Mouse (Mus musculus): ENCODE data around the gene Dapk2. TPM values are rescaled to one million over a fixed set of nuclear protein-coding genes. Genes with fewer than 3 reads are reported as not detected.
A peak's percentile ranks its signal among the peaks of the same experiment; 100 is the strongest.

Dapk2 gene
- total RNA-seq (2018; cell fraction: chromatin; rRNA removed) = not detected
- under 1 TPM in 7 of 26 experiments, not detected in 19; 0.09 to 0.22 (median 0.09) TPM for total RNA-seq (2018; cell fraction: cytosol; rRNA removed)
- total RNA-seq (2018; cell fraction: nucleus; rRNA removed) = not detected
- polyA plus RNA-seq (2018) = 0.07 TPM in 1 of 3 replicates, not detected in the others

- Histone ChIP-seq H3K36me3 (ENCODE audit: inconsistent target) (no peaks in the 10 kb centered on the region), H3K4me3 (ENCODE audit: inconsistent target) (no peak within 1 kb of the TSS), H3K79me2 (ENCODE audit: inconsistent target) (no peaks in the 10 kb centered on the region), H3K27ac (no peak within 1 kb of the TSS)
- 3% methylated on average over 55 of the region's 58 CpGs for WGBS (ENCODE audit: missing documents)
Measured at GRCm38 (mm10) chr9:66157958-66158830, at the start of gene Dapk2. Gene Dapk2 (plus strand): TSS chr9:66158223.

DNA sequence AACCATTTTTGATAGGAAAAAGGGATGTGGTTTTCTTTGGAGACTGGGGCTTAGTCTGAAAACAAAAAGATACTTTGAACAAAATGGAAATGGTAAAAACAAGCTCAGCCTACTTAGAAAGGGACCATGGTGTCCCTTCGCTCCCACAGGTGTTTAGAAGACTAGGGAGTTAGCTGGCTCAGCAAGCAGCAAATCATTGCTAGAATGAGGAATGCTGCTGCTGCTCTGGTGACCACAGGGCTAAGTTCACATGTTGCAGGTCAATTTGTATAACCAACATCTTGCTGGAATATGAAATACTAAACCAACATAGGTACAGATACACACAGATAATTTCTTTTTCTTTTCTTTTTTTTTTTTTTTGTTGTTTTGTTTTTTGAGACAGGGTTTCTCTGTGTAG is 48.4 kb upstream of the Dapk2 start:
- no peak overlapping the region for H3K27ac ChIP-seq
- H3K4me3 ChIP-seq (ENCODE audit: inconsistent target) = no peak overlapping the region
- peaks cover 35% of the 10 kb centered on the region for H3K36me3 ChIP-seq (ENCODE audit: inconsistent target)
- 100% methylated on average over 1 of the region's 1 CpGs for WGBS (ENCODE audit: missing documents)
- H3K79me2 ChIP-seq (ENCODE audit: inconsistent target) = peaks cover 90% of the 10 kb centered on the region

- Histone ChIP-seq H3K27ac (no peak overlapping the region), H3K4me3 (ENCODE audit: inconsistent target) (no peak overlapping the region)
Measured at GRCm38 (mm10) chr9:66110126-66110525, 47.9 kb upstream of the Dapk2 start.

GRCm38 (mm10) chr9:66110611-66111379 is 47.2 kb upstream of the Dapk2 start:
- H3K36me3 ChIP-seq (ENCODE audit: inconsistent target) = peaks cover 24% of the 10 kb centered on the region
- H3K4me3 ChIP-seq (ENCODE audit: inconsistent target) = no peak overlapping the region
- H3K27ac ChIP-seq = no peak overlapping the region
- peaks cover 89% of the 10 kb centered on the region for H3K79me2 ChIP-seq (ENCODE audit: inconsistent target)
- WGBS (ENCODE audit: missing documents) = 94% methylated on average over 8 of the region's 8 CpGs

More at GRCm38 (mm10) chr9:66110126-66110525, 47.9 kb upstream of the Dapk2 start:
- 22% methylated on average over 7 of the region's 8 CpGs for WGBS (ENCODE audit: missing documents)
- Histone ChIP-seq H3K36me3 (ENCODE audit: inconsistent target) (peaks cover 30% of the 10 kb centered on the region), H3K79me2 (ENCODE audit: inconsistent target) (peaks cover 89% of the 10 kb centered on the region)

DNA sequence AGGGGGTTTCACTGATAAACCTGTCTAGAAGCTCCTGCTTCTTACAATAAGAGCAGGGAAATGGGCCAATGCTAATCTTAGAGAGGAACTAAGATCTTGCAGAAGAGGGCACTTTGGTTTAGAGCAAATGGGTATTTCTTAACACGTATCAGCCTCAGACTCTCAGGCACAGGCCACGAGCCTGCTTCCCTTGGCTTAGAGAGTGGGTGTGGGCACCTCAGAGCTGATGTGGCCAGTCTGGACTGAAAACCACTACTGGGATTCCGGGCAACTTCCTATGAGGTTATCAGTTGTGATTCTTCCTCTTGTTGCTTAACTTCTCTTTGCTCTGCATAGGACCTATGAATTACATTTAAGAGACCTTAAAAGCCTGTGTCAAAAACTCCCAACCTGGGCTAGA is 43.7 kb upstream of the Dapk2 start:
- 0% methylated on average over 3 of the region's 3 CpGs for WGBS (ENCODE audit: missing documents)
- peaks cover 90% of the 10 kb centered on the region for H3K79me2 ChIP-seq (ENCODE audit: inconsistent target)
- no peaks in the 10 kb centered on the region for H3K36me3 ChIP-seq (ENCODE audit: inconsistent target)
- H3K27ac ChIP-seq = peak overlapping the region; percentile 65
- H3K4me3 ChIP-seq (ENCODE audit: inconsistent target) = no peak overlapping the region

DNA sequence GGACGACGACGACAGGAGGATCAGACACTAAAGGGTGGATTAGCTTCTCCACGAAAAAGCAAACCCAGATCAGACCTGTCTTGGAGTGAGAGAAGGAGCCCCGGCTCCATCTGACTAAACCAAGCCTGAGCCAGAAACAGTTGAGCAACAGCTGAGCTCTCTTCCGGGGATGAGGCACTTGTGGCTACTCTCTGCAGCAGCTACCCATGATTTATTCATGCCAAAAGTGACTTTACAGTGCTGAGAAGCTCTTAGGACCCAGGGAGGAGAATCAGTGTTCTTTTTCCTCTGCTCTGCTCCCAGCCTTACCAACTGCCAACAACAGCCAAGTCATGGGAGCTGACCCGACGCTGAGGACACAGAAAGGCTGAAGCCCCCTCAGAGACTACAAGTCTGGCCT is 41.1 kb upstream of the Dapk2 start:
- 46% methylated on average over 8 of the region's 8 CpGs for WGBS (ENCODE audit: missing documents)
- Histone ChIP-seq H3K27ac (peak overlapping the region; percentile 76), H3K79me2 (ENCODE audit: inconsistent target) (peaks cover 90% of the 10 kb centered on the region), H3K4me3 (ENCODE audit: inconsistent target) (no peak overlapping the region), H3K36me3 (ENCODE audit: inconsistent target) (no peaks in the 10 kb centered on the region)

GRCm38 (mm10) chr9:66119498-66119897 is 38.5 kb upstream of the Dapk2 start:
- no peaks in the 10 kb centered on the region for H3K36me3 ChIP-seq (ENCODE audit: inconsistent target)
- H3K27ac ChIP-seq = 0 out of 2 replicates have a peak overlapping the region, but pooled peaks have one; percentile 2
- peaks cover 99% of the 10 kb centered on the region for H3K79me2 ChIP-seq (ENCODE audit: inconsistent target)
- WGBS (ENCODE audit: missing documents) = 52% methylated on average over 2 of the region's 2 CpGs
- H3K4me3 ChIP-seq (ENCODE audit: inconsistent target) = no peak overlapping the region

- Histone ChIP-seq H3K4me3 (ENCODE audit: inconsistent target) (no peak overlapping the region), H3K79me2 (ENCODE audit: inconsistent target) (peaks cover 94% of the 10 kb centered on the region), H3K36me3 (ENCODE audit: inconsistent target) (no peaks in the 10 kb centered on the region), H3K27ac (peak overlapping the region; percentile 2; the same call in 1 of the 2 replicates)
- 93% methylated on average over 4 of the region's 4 CpGs for WGBS (ENCODE audit: missing documents)
Measured at GRCm38 (mm10) chr9:66120106-66120505, 37.9 kb upstream of the Dapk2 start.

- H3K79me2 ChIP-seq (ENCODE audit: inconsistent target) = peaks cover 85% of the 10 kb centered on the region
- 83% methylated on average over 3 of the region's 3 CpGs for WGBS (ENCODE audit: missing documents)
- H3K27ac ChIP-seq = no peak overlapping the region
- no peak overlapping the region for H3K4me3 ChIP-seq (ENCODE audit: inconsistent target)
- H3K36me3 ChIP-seq (ENCODE audit: inconsistent target) = no peaks in the 10 kb centered on the region
Measured at GRCm38 (mm10) chr9:66120945-66121344, 37.1 kb upstream of the Dapk2 start.

GRCm38 (mm10) chr9:66121421-66121820 is 36.6 kb upstream of the Dapk2 start:
- H3K4me3 ChIP-seq (ENCODE audit: inconsistent target) = no peak overlapping the region
- no peaks in the 10 kb centered on the region for H3K36me3 ChIP-seq (ENCODE audit: inconsistent target)
- peaks cover 81% of the 10 kb centered on the region for H3K79me2 ChIP-seq (ENCODE audit: inconsistent target)
- no peak overlapping the region for H3K27ac ChIP-seq

- Histone ChIP-seq H3K36me3 (ENCODE audit: inconsistent target) (no peaks in the 10 kb centered on the region), H3K4me3 (ENCODE audit: inconsistent target) (peak overlapping the region; percentile 99), H3K79me2 (ENCODE audit: inconsistent target) (peaks cover 78% of the 10 kb centered on the region), H3K27ac (peak overlapping the region; percentile 95)
- WGBS (ENCODE audit: missing documents) = 1% methylated on average over 5 of the region's 5 CpGs
Measured at GRCm38 (mm10) chr9:66123648-66124047, 34.4 kb upstream of the Dapk2 start.

GRCm38 (mm10) chr9:66124111-66124531 is 33.9 kb upstream of the Dapk2 start:
- Histone ChIP-seq H3K36me3 (ENCODE audit: inconsistent target) (no peaks in the 10 kb centered on the region), H3K79me2 (ENCODE audit: inconsistent target) (peaks cover 78% of the 10 kb centered on the region), H3K27ac (peak overlapping the region; percentile 95), H3K4me3 (ENCODE audit: inconsistent target) (peak overlapping the region; percentile 99)
- 0% methylated on average over 11 of the region's 12 CpGs for WGBS (ENCODE audit: missing documents)

DNA sequence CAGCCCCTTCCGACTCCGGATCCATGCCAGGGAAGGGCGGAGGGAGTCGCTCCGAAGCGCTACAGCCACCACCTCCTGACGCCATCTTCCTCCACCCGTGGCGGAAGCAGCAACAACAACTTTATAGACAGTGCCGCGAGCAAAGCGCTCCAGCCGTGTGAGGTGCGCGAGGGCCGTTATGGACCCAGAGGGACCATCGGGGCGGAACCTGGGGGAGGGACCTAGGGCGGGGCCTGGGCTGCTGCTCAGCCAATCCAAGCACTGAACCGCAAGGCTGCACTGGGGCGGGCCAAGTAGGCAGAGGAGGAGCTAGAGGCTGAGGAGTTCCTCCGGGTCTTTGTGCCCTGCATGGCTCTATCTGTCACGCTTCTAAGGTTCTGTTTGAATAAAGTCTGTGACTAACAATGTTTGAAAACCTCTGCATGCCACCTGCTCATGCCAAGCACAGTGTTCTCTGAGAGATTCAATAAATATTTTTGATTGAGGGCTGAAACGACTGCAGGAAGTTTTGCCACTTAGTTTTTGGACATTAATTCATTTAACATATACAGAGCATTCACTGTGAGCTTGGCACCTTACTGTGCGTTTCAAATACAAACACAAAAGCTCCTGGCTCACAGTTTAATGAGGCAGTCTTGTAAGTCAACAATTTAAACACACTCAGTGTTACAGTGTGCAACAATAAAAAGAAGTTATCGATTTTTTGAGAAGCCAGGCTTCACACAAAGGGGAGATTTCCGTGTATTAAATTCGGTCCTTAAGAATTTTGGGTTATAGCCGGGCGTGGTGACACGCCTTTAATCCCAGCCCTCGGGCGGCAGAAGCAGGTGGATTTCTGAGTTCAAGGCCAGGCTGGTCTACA is 33.1 kb upstream of the Dapk2 start:
- H3K27ac ChIP-seq = peak overlapping the region; percentile 95
- H3K79me2 ChIP-seq (ENCODE audit: inconsistent target) = peaks cover 78% of the 10 kb centered on the region
- H3K36me3 ChIP-seq (ENCODE audit: inconsistent target) = no peaks in the 10 kb centered on the region
- H3K4me3 ChIP-seq (ENCODE audit: inconsistent target) = peak overlapping the region; percentile 99
- WGBS (ENCODE audit: missing documents) = 16% methylated on average over 33 of the region's 33 CpGs
